Mouse (Mus musculus): Measurements from ENCODE around the gene Spryd4.
"Not testable (repeated sequence)": the region's sequence is repeated elsewhere in the genome, so short reads cannot be mapped to it uniquely, and the experiment has no call there.

Spryd4 gene

DNA sequence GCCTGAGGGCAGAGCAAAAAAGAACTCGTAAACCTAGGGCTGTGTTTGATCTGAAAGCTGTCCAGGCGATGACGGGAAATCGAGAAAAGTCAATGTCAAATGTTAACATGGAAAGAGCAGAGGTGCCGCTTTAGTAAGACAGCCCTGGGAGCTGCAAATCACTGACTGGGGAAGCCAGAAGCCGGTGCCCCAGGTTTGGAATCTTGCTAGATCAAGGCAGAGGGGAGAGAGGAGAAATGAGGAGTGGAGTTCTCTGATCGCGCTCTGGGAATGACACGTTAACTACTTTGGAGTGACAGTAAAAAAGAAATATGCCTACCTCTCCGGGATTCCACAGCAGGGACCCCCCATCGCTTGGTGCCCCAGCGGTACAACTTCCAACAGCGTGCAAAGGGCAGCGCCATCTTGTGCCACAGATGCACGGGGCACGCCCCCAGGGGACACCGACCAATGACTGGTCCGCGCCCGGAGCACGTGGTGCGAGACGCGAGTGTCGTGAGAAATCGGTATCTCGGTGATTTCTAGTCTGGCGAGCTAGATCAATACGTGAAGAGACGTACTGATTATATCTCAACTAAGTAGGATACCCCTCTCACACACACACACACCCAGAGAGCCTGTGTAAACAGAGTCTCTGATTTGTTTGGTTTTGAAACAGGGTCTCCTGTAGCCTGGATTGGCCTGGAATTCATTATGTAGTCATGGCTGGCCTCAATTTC is at the start of gene Spryd4:
Spryd4 (minus strand) TSS at position 418 of the 719 bp plus-strand sequence.
- DNase-seq = peak; percentile 90

DNA sequence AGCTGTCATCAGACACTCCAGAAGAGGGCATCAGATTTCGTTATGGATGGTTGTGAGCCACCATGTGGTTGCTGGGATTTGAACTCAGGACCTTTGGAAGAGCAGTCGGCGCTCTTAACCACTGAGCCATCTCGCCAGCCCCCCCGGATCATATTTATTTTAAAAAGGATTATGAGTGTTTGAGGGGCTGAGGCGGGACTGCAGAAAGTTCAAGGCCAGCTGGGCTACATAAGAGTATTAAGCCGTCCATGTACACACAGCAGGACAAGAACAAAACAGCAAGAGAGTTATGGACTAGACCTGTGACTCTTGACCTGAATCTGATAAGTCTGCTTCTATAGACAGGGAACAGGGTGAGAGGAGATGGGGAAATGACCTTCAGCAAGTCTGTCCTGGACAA is 48.8 kb upstream of the Spryd4 start:
- not testable (repeated sequence) for DNase-seq

DNA sequence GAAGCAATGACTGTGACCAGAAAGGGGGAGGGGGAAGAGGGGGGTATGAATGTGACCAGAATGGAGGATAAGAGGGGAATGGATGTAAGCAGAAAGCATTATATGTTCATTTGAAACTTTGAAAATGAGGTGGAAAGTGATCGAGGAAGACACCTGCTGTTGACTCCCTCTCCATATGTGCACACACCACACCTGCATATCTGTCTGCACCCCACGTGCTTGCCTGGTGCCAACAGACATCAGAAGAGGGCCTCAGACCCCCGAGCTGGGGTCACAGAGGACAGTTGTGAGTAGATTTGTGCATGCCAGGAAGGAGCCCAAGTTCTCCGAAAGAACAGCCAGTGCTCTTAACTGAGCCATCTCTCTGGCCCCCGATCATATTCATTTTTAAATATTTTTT is 48.3 kb upstream of the Spryd4 start:
- no peak for DNase-seq

DNA sequence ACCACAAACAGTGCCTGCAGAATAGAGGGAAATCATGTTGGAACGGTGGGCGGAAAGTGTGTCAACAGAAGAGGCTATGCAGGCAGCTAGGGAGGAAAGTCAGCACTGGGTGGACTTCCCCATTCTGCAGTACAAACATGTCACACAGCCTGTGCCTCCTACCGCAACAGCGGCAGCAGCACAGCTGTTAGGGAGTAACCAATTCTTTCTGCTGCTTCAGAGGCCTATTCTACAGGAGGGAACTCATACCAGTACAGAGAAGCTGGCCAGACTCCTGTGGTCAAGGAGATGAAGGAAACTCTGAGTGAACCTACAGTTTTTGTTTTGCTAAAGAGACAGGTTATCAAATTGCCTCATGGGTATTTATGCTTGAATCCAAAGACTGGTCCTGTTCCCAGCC is 47.3 kb upstream of the Spryd4 start:
- no peak for DNase-seq

DNA sequence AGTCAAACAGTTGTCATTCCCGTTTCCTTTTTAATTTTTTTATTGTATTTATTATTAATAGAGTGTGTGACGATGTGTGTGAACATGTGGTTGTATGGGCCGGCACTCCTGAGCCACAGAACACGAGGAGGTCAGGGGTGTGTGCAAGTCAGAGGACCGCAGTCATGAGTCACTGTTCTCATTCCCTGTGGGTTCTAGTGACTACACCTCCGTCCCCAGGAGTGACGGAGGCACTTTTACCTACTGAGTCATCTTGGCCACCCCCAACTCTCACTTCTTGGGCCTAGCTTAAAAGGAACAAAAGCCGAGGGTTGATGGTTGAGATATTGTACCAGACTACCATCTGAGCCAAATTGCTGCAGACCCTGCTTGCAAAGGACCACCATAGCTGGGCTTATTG is 44.7 kb upstream of the Spryd4 start:
- no peak for DNase-seq

DNA sequence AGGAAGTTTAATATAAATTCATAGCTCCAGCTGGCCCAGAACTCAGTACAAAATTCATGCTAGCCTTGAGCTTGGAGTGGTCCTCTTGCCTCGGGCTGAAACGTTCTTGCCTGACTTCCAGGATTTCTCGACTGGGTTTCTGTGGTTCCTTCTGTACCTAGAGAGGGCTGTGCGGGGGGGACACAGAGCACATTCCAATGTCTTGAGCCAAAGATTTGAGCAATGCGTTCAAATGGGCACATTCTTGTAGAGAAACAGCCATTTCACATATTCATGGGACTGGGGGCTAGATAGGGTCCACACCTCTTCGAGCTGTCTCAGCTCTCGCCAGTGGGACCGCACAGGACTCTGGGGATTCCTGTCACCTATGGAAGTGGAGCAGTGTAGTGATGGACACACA is 44.3 kb upstream of the Spryd4 start:
- no peak for DNase-seq

DNA sequence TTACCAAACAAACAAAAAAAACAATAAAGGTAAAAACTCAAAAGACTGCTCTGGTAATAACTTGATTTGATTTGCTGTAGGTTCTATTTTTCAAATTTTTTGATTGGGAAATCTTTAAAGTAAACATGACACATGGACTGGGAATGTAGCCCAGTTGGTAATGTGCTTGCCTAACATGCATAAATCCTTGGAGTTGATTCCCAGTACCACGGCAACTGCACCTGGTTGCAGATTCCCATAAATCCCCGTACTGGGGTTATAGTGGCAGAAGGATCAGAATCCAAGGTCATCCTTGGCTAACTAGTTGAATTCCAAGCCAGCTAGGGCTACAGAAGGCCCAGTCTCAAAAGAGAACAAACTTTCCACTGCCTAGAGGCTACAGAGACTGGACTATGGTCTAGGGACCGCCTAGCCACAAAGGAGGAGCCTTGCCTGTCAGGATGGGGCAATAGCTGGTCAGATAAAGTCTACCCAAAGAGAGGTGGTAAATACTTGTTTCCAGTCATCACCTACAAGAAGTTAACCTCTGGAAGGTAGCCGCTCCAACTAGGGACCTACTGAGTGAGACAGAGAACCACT is 42.2 kb upstream of the Spryd4 start, which contains the start of gene Apon:
Apon (plus strand) TSS at position 420 of the 579 bp plus-strand sequence.
- no peak for DNase-seq

DNA sequence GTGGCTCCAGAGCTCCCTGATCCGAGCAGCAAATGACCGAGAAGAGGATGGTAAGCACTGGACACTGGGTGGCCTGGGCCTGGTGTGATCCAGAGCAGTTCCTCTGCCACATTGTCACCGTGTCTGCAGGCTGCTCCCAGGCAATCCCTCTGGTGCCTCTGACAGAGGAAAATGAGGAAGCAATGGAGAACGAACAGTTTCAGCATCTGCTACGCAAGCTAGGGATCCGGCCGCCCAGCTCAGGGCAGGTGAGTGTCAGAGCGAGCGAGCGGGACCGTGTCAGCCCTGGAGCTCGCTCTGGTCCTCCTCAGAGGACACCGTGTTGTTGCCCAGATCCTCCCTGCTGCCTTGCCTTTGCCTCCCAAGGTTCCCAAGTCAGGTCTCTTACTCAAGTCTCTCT is 39.0 kb upstream of the Spryd4 start:
- DNase-seq = no peak

DNA sequence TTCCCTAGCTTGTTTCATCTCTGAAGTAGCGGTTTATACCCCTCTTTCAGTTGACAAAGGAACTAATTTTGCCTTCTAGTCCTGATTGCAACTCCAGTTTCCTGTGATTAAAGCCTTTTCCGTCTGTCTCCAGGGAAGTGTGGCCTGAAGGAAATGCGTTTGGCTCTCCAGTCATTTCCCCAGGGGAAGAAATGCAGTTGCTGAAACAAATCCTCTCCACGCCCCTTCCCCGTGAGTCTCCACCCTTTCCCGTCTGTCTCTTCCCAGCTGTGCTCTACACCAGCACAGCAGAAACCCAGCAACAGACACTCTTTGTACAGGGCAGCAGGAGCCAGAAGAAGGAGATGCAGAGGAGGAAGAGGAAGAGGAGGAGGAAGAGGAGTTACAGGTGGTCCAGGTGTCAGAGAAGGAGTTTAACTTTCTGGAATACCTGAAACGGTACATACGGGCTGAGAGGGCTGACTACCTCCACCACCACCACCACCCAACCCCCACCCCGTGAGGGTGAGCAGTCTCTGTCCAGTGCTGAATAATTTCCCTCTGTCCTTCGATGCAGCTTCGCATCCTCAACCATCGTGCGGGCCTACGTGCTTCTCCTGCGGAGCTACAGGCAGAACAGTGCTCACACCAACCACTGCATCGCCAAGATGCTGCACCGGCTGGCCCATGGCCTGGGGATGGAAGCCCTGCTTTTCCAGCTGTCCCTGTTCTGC is 35.6 kb upstream of the Spryd4 start:
- no peak for DNase-seq

DNA sequence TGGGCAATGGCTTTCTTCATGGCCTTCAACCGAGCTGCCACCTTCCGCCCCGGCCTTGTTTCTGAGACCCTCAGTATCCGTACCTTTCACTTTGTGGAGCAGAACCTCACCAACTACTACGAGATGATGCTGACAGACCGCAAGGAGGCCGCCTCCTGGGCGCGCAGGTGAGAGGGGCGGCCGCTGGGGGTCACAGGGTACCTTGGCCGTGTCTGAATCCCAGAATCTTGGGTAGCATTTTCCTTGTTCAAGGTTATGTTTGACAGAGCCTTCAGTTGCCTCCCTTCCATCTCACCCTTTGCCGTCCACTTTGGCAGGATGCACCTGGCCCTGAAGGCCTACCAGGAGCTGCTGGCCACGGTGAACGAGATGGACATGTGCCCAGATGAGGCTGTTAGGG is 32.5 kb upstream of the Spryd4 start:
- DNase-seq = no peak

DNA sequence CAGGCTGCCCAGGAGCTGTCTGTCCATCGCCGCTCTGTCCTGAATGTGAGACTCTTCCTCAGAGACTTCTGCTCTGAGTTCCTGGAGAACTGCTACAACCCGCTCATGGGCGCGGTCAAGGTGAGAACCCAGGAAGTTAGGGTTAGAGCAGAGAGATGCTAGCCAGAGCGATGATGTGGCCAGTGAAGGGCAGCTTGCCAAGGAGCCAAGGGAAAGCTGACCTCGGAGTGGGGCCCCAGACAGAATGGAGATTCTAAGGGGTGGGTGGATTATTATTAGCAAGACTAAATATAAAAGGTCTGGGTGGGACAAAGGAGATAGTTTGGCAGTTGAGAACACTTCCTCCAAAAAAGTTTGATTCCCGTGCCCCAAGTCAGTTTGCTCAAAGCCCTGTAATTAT is 31.6 kb upstream of the Spryd4 start:
- no peak for DNase-seq

DNA sequence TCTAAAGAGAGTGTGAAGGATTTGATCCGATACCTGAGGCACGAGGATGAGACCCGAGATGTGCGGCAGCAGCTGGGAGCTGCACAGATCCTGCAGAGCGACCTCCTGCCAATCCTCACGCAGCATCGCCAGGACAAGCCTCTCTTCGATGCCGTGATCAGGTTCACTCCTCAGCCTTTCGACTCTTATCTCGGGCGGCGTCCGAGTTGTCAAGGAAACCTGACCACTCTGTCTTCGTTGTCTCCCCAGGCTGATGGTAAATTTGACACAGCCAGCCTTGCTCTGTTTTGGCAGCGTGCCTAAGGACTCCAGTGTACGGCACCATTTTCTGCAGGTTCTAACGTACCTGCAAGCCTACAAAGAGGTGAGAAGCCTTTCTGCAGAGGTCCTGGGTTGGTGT is 28.5 kb upstream of the Spryd4 start:
- no peak for DNase-seq

DNA sequence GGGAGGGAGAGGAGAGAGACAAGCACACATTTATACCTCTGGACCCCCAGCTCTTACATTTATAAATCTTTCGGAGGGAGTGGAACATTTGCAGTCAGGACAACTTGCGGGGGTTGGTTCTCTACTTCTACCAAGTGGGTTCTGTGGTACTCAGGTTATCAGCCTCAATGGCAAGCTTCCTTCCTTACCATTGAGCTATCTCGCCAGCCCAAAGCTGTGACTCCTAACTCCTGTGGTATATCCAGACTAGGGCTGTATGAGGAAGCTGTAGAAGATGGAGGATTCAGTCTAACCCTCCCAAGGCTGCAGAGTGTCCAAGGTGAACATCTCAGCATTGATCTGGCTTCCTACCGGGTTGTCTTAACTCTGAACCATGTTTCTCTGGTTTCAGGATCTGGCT is 27.5 kb upstream of the Spryd4 start:
- no peak for DNase-seq

DNA sequence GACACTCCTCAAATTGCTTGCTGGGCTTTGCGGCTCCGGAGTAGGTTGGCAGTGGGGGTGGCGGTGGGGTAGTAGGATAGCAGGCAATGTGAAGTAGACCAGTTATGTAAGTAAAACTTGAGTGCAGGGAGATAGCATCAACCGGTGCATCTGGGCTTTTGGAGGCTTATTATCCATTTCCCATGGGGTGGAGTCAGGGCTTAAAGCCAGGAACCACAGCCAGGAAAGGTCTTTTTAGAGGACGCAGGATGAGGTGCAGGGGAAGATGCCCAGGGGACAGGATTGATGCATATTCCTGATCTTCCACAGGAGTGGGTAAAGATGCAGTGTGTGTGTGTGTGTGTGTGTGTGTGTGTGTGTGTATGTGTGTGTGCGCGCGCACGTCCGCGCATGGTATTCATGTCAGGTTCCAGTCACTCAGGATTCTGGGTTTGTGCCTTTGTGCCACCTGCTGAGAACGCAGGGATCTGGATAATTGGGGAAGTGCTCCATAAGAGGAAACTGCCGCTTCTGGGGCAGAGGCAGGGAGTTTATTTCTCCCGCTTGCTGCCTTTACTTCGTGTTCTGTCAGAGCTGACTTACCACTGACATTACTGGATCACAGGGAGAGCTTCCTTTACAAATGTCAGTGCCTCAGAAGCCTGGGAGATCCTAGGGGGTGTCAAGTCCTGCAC is 26.3 kb upstream of the Spryd4 start:
- peak; percentile 63 for DNase-seq

DNA sequence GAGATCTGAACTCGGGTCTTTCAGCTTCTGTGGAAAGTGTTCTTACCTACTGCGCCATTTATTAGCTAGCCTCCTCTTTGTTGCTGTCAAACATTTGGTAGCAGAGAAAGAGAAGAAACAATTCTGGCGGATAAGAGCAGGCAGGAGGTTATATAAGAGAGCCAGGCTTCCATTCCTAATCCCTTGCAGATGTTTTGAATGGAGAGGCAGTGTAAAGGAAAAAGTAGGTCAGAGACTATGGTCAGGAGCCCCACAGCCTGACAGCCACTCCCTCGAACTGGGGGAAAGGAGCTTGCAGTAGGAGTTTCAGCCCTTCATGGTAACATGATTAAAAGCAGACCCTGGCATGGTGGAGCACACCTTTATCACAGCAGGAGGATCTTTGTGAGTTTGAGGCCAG is 24.7 kb upstream of the Spryd4 start:
- DNase-seq = no peak

DNA sequence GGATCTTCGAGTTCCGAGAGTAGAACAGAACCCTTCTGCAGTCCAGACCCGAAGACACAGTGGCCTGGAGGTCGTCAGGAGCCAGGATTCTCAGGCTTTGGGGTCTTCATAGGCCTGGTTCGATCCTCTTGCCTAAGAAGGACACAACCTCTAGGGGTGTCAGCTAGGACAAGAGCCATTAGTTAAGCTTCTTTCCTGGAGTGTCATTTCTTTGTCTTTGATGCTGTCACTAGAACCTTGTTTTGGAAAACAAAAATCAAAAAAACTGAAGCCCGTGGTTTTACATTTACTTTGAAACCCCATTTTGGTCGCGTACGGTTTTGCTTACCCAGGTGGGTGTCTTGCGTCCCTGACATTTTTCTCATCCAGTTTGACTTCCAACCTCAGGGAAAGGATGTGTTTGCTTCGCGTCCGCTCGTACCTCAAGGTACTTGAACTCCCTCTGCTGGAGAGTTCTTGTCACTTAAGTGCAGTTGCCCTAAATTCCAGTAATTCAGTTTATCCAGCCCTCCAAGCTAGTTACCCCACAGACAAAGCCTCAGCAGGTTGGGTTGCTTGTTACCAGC is 20.9 kb upstream of the Spryd4 start:
- peak; percentile 88 for DNase-seq

DNA sequence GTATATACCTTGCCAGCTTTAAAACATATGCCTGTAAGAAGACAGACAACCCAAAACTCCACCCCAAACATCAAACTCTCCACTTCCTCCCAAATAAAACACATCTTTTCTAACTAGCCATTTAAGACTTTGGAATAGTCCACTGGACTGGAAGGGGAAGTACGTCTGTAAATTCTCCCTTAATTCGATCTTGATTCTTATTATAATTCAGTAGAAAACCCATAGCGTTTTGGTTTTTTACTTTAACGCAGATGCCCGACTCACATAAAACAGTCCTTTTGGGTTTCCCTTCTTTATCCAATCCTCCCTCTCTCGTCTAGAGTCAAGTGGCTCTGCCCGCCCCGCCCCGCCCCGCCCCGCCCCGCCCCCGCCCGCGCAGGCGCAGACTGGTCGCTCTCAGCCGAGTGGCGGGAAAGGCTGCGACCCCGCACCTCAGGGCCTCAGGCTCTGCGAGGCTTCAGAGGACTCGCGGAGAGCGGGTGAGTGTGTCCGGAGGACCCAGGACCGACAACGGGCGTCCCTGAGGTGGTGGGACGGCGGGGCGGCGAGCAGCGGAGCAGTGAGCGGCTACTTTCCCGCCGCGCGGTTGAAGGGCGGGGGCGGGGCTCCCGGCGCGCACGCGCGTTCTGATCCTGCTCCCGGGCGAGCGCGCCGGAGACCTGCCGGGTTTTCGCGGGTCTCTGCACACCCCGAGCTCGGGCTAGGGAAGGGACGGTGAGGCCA is 20.3 kb upstream of the Spryd4 start, which contains the start of gene Timeless:
Timeless (plus strand) TSS at position 369 of the 723 bp plus-strand sequence.
- DNase-seq = peak; percentile 83

DNA sequence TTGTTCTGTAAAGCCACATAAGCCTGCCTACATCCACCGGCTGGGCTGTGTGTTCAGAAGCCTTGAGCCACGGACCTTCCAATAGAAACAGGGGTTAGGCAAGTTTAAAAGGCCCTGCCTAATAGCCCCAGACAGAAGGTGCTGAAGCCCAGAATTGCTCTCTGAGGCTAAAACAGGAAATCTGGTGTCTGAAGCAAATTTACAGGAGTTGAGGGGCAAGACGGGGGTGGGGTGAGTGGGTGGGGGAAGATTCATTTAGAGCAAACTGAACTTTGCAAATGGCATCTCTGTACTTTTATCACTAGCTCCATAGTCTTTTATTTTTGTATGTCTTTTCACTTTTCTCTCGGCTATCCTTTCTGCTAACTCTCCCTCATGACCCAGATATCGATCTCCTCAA is 19.5 kb upstream of the Spryd4 start:
- no peak for DNase-seq

DNA sequence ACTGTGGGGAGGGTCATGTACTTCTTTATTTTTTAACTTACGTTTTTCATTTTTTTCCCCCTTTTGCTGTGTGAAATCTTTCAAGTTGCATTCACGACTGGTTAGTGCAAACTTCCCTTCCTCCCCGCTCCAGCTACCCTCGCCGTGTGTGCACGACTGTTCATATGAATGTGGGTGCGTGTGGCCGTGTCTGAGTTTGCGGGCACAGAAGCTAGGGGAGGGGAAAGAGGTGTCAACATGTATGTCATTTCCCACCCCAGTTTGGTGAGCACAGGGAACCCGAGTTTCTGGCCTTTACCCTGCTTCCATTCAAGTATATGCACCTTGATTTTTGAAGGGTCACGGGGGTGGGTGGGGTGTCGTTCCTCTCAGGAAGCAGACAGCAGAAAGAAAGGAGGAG is 19.0 kb upstream of the Spryd4 start:
- DNase-seq = no peak

DNA sequence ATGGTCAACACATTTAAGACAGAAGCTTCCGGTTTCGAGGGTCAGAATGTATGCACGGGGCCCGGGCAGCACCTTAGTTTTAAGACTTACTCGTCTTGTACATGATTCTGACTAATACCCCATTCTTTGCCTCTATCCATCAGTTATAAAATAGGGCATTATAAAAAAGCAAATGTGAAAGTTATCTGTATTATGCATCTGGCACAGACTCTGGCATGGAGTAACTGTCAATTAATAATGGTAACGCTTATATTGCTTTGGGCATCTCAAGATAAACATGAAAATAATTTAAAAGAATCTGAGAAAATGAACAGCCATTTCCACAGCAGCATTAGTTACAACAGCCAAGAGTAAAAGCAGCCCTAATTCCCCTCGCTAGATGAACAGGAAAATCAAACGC is 16.4 kb upstream of the Spryd4 start:
- DNase-seq = no peak

DNA sequence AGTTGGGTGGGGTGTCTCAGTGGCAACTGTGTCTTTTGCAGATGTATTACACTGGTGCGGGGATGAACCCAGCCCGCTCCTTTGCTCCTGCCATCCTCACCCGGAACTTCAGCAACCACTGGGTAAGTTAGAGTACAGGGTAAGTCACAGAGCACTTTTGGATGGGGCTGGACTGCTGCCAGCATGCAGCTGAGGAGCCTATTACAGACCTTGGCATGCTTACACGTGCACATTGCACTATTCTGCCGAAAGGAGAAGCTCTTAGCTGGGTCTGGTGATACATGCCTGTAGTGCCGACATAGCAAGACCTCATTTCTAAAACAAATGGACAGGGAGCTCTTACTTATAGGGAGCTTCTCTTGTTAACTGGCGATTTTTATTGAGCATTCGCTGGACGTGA is 16.0 kb upstream of the Spryd4 start:
- DNase-seq = no peak

DNA sequence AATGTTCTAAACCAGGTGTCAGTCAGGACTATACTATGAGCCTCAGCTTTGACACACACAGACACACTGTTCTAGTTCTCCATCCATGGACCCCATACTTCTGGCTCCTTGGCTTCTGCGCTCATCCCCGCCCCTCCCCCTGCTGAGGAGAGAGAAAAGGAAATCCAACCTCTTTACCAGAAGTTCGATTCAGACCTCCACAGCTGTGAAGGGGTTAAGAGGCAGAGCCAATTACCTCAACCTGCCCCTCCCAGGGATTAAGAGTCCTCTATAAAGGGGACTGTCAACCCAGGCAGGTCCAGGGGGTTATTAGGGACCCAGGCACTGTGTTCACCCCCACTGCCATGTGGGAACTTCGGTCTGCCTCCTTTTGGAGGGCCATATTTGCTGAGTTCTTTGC is 13.9 kb upstream of the Spryd4 start, which contains the start of gene Mip:
Mip (plus strand) TSS at position 301 of the 400 bp plus-strand sequence.
- DNase-seq = no peak

Data from cerebellum, adult 9-10 months (tissue).